Mouse (Mus musculus): Measurements from ENCODE around the gene Hexdc.
A peak's percentile ranks its signal among the peaks of the same experiment; 100 is the strongest.

DNA sequence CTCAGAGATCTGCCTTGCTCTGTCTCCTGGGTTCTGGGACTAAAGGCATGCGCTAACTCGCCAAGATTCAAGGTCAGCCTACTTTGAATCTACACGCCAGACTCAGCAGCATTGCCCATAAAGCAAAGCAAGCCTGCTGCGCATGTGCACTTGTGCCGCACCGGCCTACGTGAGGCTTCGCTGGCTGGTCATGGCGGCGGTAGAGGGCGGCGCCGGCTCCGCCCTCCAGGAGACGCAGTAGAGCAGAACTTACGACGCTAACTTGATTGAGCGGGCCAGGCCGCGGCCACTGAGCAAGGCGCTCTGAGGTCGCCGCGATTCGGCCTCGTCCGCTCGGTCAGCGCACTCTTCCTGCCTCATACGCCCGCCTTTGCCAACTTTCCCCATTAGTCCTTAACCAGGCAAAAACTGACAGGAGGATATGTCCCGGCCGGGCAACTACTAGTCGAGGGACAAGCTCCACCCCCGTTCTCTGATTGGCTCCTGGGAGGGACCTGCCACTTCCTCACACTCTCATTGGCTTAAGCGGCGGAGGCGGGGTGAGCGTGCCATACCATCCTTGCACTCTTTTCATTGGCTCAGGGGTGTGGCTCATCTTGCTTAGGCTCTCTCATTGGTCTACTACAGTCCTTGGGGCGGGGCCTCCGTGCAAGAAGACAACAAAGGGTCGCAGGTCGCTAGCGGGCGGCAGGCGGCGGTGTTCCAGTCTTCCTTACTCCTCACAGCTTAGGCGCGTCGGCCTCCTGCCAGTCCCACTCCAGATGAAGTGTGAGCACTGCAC lies 32.5 kb downstream of the Hexdc start, which contains the start of gene Narf:
- peak; percentile 31 for TF ChIP-seq CTCF (conservative IDR thresholded peaks at IDR 0.05; ENCODE audit: low read length)
- TF ChIP-seq POU5F1 (IDR thresholded peaks at IDR 0.05; ENCODE audit: borderline replicate concordance, low read length): no peak
